Mouse (Mus musculus): Measurements from ENCODE around the gene Camk2d.
A peak's percentile ranks its signal among the peaks of the same experiment; 100 is the strongest.

Gene Camk2d

DNA sequence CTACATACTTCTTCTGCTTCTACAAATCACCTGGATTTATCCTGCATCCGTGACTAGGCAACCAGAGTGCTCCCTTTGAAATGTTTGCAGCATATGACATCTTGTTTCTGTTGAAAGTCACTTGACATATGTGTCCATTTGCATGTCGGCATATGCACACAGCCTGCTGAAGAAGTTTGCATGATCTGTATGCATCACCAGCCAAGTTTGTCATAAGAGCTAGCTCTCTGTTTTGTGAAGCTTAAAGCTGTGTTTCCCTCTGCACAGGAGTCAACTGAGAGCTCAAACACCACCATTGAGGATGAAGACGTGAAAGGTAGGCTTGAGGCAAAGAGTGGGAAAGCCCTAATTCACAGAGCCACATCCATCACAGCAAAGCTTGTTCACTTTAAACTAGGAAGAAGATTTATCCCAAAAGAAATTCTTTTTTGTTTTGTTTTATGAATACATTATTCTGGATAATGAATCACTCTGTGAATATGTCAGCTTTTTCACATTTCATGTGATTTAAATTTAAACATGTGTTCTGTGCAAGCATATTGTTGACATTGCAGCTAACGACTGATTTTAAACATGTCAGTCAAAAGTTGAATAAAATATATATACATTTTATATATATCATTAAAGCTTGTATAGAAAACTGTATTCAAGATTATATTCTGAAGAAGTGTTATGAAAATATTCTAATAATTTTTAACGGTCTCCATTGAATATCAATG, 214.4 kb downstream of the Camk2d start:
- no peak for DNase-seq (ENCODE audit: low read depth, low spot score)

DNA sequence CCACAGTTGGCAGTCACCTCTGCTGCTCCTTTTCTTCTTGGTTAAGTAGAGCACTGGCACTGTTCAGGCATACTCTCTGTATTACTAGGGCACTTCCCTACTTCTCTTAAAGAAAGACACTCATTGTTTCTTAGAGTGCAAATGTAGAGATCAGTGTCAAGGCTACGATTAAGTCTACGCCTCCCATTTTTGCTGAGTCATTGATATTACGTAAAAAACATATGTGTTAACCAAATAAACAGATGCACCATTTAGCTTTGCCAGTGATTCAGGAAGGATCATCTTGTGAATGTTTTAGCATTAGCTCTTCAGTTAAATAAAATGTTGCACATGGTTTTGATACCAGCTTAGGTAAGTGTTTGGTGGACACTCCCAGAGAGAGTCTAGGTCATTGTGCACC, 215.5 kb downstream of the Camk2d start:
- DNase-seq (ENCODE audit: low read depth, low spot score) = no peak

DNA sequence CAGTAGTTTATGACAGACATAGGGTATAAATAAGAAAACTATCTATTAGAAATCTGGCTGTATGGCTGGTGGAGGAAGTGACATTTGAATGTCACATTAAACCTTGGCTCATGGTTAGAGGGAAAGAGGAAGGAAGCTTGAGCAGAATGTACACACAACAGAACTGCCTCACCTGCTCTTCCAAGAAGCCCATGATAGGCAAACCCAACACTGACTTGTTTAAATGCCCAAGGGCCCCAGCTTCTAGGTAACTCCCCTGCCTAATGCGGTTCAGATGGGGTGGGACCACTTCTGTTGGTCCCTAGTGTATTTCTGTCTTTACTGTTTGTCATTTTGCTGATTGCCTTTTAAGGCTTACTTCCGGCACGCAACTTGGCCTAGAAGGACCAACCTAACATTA, 226.3 kb downstream of the Camk2d start:
- DNase-seq (ENCODE audit: low read depth, low spot score) = no peak

DNA sequence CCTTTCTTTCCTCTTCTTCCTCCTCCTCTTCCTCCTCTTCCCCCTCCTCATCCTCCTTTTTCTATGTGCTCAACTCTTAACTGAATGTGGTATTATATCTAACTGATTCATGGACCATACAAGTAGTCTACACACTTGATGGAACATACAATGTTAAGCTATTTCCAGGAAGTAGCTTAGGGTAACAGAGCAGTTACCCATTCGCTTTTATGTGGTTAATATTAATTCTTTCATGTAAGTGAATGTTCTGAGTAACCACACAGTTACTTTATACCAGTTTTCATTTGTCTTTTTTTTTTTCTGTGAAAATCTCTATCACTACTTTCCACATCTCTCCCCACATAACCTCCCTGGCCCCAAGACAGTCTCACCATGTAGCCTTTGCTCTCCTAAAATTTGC, 228.8 kb downstream of the Camk2d start:
- peak; percentile 12 for DNase-seq (ENCODE audit: low read depth, low spot score)

DNA sequence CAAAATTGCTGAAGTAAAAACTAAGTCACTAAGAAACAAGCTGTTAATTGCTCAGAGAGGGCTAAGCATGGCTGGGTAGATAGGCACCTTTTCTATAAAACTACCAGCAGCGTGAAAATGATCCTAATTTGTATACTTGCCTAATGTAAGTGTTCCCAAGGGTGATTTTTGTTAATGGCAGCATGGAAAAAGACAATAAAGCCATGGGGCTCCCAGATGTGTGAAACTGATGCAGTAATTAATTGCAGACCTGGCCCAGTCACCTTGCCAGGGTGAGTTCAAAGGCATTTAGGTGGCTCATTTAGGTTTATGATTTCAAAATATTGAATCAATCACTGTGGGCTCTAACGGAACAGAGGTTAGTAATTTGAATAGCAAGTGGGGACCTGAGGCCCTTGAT, 230.1 kb downstream of the Camk2d start:
- DNase-seq (ENCODE audit: low read depth, low spot score) = no peak

DNA sequence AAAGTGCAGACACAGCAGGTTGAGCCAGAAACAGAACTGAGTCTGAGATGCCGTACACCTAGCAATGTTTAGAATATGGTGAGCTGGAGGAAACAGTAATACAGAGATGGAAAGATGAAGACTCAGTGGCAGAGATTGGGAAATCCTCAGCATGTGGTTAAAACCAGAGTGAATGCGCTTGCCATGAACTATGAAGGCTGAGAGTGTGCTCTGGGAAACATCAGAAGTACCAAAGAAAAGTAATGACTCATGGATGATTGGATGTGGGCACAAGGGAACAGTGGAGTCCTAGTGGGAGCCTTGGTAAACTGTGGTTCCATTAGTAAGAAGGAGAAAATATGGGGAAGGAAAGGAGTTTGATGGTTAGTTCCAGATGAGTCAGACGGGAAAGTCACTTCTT, 231.8 kb downstream of the Camk2d start:
- no peak for DNase-seq (ENCODE audit: low read depth, low spot score)

DNA sequence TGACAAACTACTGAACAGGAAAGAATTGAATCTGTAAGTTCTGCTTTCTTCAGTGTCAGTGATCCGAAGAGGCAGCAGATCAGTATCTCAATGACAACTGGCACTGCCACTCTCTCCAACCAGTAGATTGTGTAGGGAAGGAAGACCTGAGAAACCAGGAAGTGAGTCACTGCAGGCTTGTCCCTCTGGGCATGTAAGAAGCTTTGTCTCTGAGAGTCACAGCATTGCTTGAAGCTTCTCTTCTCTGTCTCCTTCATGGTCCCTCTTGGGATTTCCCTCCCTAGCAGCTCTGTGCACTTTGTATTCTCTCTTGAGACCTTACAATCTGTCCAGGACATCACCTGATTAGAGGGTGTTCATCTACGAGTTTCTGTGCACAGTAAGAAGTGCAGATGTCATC, 233.7 kb downstream of the Camk2d start:
- no peak for DNase-seq (ENCODE audit: low read depth, low spot score)

DNA sequence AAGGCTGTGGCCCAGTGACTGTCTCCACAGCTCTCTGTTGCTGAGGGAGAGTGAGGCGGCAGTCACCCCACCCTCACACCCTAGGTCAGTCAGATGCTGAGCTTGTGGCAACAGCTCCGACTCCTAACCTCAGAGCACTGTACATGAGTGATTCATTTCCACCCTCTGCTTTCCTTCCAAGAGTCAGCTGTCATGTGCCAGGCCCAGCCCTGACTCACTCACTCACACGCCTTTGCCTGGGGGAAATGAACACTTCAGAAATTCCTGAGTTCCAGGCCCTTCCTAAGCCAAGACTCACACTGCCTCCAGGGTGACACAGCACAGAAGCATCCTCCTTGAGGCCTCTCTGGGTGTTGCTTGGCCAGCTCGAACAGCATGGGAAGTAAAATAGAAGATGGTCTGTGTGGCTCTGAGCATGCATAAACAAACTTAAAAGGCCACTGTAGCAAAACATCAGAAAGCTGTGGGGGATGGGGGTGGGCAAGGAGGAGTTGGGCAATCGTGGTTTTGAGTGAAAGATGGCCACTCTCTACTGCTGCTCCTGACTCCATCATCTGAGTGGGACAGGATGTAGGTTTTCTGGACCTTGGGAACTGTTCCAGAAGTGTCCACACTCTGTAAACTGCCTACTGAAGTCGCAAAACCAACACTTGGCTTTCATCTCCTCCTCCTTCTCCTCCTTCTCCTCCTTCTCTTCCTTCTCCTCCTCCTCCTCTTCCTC, 235.5 kb downstream of the Camk2d start:
- no peak for DNase-seq (ENCODE audit: low read depth, low spot score)

DNA sequence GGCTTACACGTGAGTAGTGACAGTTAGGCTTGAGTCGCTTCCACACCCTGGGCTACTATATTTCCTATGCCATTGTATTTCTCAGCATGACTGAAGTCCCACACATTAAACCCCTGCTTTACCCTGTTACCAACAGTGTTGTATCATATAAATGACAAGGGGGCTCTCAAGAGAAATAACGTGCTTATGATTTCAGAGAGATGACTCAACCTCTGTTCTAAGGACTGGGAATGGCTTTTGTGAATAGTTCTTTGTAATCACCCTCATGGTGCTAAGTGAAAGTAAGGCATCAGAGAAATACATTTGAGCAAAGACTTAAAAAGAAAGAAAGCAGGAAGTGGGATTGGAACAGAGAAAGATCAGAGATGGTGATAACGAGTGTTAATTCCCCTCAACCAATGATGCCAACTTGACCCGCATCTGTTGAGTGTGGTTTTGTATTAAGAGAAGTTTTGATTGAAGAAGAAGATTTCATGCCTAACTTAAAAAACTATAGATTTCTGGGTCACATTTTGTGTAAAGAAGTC, 238.6 kb downstream of the Camk2d start:
- DNase-seq (ENCODE audit: low read depth, low spot score) = peak; percentile 65

DNA sequence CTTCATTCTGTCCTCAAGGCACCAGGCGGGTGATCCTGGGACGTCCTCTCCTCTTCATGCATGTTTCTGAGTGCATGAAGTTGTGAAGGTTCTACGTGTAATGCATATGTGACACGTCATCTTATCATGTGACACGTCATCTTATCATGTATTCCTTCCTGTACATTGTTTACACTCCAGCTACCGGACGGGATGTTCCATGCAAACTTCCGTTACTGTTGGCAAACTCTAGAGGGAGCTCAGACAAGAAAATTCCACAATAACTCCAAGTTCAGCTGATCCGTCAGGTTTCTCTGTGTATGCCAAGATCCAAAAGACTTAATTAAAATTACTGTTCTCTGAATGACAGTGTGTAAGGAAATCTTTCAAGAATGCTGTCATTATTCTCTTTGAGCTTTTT, 246.7 kb downstream of the Camk2d start:
- DNase-seq (ENCODE audit: low read depth, low spot score) = no peak

DNA sequence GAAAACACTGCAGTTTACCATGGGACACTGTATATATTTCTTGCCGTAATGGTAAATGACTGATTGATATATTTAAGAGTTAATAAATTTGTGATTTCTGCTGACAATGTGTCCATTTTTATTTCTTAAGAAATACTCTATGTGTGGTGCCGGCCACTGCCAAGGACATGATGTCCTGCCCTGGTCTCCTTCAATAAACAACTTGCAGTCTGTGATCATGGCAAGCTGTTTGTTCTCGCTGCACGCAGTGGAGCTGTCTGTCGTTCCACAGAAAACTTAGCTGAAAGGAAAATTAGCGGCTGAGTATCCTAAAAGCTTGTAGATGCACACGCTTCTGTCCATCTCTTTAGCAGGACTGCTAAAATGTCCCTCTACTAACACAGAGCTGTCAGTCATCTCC, 248.7 kb downstream of the Camk2d start:
- DNase-seq (ENCODE audit: low read depth, low spot score) = no peak

DNA sequence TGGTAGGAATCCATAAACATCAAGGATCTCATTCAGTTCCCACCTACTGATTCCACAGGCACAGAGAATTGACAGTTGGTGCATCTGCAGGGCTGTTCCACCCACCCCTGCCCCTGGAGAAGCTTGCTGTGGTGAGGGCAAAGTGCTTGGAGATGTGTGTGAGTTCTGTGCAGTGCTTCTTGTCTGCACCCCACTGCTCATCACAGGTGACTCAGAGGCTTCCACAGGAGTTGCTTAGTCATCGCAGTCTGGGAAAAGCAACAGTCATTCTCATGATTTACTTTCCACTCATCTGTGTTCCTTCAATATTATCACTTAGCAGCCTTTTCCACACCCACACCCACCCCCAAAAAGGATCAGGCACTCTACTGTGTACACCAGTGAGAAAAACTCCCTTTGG, 252.0 kb downstream of the Camk2d start:
- no peak for DNase-seq (ENCODE audit: low read depth, low spot score)

DNA sequence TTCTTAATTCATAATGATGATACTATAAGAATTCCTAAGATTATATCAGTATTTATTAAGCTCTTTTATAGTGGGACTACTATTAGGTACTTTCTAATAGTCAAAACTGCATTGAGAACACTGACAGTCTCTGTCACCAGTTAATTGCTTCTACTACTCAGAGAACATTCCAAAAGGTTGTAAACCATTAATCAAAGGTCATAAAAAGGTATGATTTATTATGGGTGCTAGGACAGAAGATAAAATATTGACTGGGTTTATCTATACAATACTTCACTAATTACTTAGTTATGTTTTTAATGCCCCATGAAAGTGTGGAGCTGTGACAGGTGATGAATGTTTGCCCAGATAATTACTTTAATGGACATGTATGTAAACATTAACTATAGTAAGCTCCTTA, 264.3 kb downstream of the Camk2d start:
- DNase-seq (ENCODE audit: low read depth, low spot score) = no peak

DNA sequence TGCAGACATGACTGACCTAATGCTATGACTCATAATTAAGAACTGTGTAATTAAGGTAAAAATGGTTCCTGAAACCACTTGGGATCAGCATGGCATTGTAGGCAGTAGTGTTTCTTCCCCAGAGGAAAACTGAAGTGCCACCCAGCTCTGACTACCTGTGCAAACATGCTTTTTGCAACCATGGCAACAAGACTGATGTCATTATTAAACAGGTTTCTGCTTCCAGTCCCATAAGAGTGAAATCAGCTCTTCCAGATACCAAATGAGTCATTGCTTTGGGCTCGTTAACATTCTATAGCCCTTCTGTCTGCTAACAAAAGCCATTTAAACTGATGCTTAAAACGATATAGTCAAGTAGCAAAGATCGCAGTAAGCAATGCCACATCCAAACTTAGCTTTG, 273.5 kb downstream of the Camk2d start:
- DNase-seq (ENCODE audit: low read depth, low spot score) = no peak

DNA sequence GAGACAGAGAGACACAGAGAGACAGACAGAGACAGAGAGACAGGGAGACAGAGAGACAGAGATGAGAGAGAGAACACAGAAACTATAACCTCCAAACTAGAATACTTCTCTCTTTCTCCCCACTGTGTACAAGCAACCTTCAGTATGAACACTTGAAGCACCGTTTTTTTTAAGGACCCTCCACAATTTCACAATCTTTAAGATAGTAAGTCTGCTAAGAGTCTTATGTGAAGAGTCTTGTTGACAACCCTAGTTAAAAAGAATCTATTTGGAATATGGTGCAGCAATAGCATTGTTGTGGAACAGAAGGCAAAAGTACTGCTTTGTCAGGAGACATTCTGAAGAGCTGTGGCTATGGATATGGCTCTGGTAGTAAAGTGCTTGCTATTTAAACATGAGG, 274.6 kb downstream of the Camk2d start:
- no peak for DNase-seq (ENCODE audit: low read depth, low spot score)

DNA sequence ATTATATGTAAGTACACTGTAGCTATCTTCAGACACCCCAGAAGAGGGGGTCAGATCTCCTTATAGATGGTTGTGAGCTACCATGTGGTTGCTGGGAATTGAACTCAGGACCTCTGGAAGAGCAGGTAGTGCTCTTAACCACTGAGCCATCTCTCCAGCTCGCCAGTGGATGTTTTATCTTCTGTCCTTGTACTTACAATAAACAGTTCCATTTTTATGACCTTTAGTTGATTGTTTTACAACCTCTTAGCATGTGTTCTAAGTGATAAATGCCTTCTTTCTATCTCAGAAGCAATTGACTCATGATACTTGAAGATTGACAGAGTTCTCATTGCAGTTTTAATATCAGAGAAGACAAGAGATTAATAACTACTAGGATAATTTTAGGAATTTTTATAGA, 282.1 kb downstream of the Camk2d start:
- no peak for DNase-seq (ENCODE audit: low read depth, low spot score)

DNA sequence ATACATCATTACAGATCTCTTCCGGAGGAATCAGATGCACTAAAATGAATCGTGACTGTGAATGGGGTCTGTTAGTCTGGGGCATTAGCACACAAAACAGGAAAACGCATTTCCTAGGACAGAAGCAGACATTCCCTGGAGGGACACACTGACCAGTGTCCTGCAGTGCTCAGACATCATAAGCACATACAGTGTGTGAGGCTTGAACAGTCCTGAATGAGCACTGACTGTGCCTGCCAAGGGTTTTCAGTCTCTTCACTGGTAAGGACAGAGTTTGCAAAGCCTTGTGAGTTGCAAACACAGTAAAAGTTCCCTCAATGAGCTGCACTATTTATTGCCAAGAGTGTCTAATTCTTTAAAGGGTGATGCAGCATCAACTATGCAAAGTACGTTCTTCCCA, 290.0 kb downstream of the Camk2d start:
- no peak for DNase-seq (ENCODE audit: low read depth, low spot score)

DNA sequence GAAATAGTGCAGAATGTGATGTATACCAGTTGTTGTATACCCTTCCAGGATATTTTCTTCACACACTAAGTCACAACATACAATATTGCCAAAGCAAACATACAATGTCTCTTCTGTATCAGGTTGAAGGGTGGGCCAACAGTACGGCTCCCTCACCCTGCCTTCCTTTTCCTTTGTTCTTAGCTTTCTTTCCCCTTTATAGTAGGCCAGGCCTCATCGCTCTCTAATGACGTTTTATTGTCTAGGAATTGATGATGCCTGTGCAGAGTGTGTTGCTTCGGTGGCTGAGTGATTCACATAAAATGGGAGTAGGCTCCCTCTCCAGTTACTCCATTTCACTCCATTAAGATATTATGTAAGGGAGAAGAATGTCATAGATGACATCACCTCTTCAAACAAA, 290.5 kb downstream of the Camk2d start:
- DNase-seq (ENCODE audit: low read depth, low spot score) = no peak
